In the genomic region with DNA sequence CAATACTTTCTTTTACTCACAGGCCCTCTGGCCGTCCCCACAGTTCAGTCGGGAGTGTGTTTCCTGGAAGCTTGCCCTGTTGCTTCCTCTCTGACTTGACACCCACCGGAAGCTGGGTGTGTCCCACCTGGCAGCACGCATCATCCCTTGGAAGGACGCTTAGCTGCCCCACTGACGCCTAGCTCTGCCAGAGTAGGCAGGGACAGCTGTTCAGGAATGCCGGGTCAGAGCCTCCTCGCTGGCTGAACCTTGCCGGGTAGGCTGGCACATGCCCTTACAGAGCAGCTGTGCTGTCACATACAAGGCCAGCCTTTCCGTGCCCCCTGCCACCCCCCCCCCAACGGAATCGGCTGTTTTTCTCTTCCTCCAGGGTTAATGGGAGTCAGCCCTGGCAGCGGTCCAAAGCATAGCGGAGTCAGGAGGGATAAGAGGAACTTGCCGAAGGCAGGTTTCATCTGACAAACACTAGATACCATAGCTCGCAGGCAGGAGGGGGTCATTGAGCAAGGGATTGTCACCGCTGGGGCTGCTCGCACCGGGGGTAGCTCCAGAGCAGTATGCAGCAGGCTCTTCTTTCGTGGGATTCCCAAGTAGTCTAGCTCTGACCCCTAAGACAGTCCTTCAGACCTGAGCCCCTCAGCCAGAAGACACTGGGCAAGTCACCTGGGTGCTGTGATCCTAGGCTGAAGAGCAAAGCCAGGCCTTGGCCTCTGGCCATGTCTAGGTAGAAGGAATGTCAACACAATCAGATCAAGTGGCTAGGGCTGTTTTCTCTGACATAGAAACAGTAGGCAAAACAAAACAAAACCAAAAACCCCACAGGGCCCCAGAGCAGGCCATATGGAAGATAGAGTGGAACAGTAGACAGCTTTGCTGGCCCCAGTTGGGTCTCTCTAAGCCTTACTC, we compare ENCODE assay signal across 8 mouse cellular contexts. TPM values are rescaled to one million over a fixed set of nuclear protein-coding genes. Genes with fewer than 3 reads are reported as not detected.
DNase-seq lines count a peak whose midpoint lies in the region; TF ChIP-seq lines count a peak whose summit lies in the region.

No protein-coding gene starts in this region.

- no peak for TF ChIP-seq CTCF in testis, adult 2 months (IDR thresholded peaks at IDR 0.05; ENCODE audit: control insufficient read depth, insufficient read depth, insufficient replicate concordance, low read depth, low read length)

- H3K4me1 ChIP-seq in forebrain, embryonic 10.5 days, result peaks cover 69% of the 10 kb centered on the region
- peaks cover 62% of the 10 kb centered on the region for H3K4me1 ChIP-seq in midbrain, embryonic 10.5 days
- peaks cover 5% of the 10 kb centered on the region for H3K4me1 ChIP-seq in testis, adult 2 months (ENCODE audit: control insufficient read depth, insufficient read depth, low read length)

- H3K36me3 ChIP-seq in forebrain, embryonic 10.5 days (replicated peaks), result no peaks in the 10 kb centered on the region
- no peaks in the 10 kb centered on the region for H3K36me3 ChIP-seq in midbrain, embryonic 10.5 days
- H3K36me3 ChIP-seq in testis, adult 2 months (ENCODE audit: control insufficient read depth, insufficient read depth, low read length), result no peaks in the 10 kb centered on the region

- 76% methylated on average over 20 of the region's 20 CpGs for WGBS in forebrain, embryonic 10.5 days
- WGBS in midbrain, embryonic 10.5 days, result 73% methylated on average over 20 of the region's 20 CpGs

- H3K4me3 ChIP-seq in forebrain, embryonic 10.5 days, result no peak overlapping the region
- H3K4me3 ChIP-seq in midbrain, embryonic 10.5 days, result no peak overlapping the region
- H3K4me3 ChIP-seq in testis, adult 2 months (ENCODE audit: control insufficient read depth, low read depth, low read length), result no peak overlapping the region

- intact Hi-C loops in heart, postnatal 10 days (cut with DNase I), result no loop called here

- DNase-seq in CD4-positive, CD25-positive, alpha-beta regulatory T cell, adult 2 months (ENCODE audit: low read depth, low spot score), result peak; percentile 48
- DNase-seq in adrenal gland, postnatal 10 days, result peak; percentile 86
- DNase-seq in forebrain, embryonic 10.5 days (ENCODE audit: extremely low spot score, low spot score), result no peak
- peak; percentile 63 to 78 for DNase-seq in heart, postnatal 10 days
- DNase-seq in kidney, postnatal 14 days, result peak; percentile 71
- no peak for DNase-seq in midbrain, embryonic 10.5 days (ENCODE audit: low spot score)
- DNase-seq in adipocyte (ENCODE audit: low spot score), result no peak

- H3K27ac ChIP-seq in forebrain, embryonic 10.5 days, result peak overlapping the region; percentile 94
- H3K27ac ChIP-seq in midbrain, embryonic 10.5 days (replicated peaks), result peak overlapping the region; percentile 96
- peak overlapping the region; percentile 79 for H3K27ac ChIP-seq in testis, adult 2 months (ENCODE audit: control insufficient read depth, insufficient read depth, low read depth, low read length)

- no peaks in the 10 kb centered on the region for H3K27me3 ChIP-seq in forebrain, embryonic 10.5 days (ENCODE audit: poor library complexity, severe bottlenecking)
- H3K27me3 ChIP-seq in midbrain, embryonic 10.5 days (ENCODE audit: low read depth, poor library complexity, severe bottlenecking), result no peaks in the 10 kb centered on the region
- no peaks in the 10 kb centered on the region for H3K27me3 ChIP-seq in testis, adult 2 months (ENCODE audit: control insufficient read depth, insufficient read depth, low read length)

- TF ChIP-seq POLR2A in testis, adult 2 months (IDR thresholded peaks at IDR 0.05; ENCODE audit: control insufficient read depth, low read depth, low read length), result no peak

- no peaks in the 10 kb centered on the region for H3K9me3 ChIP-seq in forebrain, embryonic 10.5 days
- H3K9me3 ChIP-seq in midbrain, embryonic 10.5 days (replicated peaks), result no peaks in the 10 kb centered on the region

RNA-seq across cellular contexts. Expression of gene Npffr1, which starts 58.9 kb away (rescaled TPM):
- total RNA-seq in adrenal gland, postnatal 10 days (2021), result under 1 TPM; 0.24 to 0.33 TPM
- polyA plus RNA-seq in forebrain, embryonic 10.5 days (2016; fragmentation: Nextera tagmentation; extraction: Ambion mirVana), result 0.05 and 0.07 TPM in 2 replicates
- total RNA-seq in heart, postnatal 10 days (2021), result under 1 TPM; 0.07 to 0.10 TPM
- 0.11 and 0.15 TPM in 2 replicates for polyA plus RNA-seq in midbrain, embryonic 10.5 days (2016; fragmentation: Nextera tagmentation; extraction: Ambion mirVana)
- polyA plus RNA-seq in testis, adult 2 months (2012; rRNA removed), result 0.62 and 0.71 TPM in 2 replicates

Comparison
In these comparisons a context has a peak if more than half of its experiments do, and no peak if none do; other contexts are left out.
1. DNase-seq: peak in CD4-positive, CD25-positive, alpha-beta regulatory T cell, adult 2 months (single experiment), adrenal gland, postnatal 10 days (single experiment), heart, postnatal 10 days (2 of 2) and kidney, postnatal 14 days (single experiment); none in forebrain, embryonic 10.5 days (single experiment), midbrain, embryonic 10.5 days (single experiment) and adipocyte (single experiment).
2. Peak in every context shown above with its lines, with median percentiles within 50 percentile points of each other: H3K27ac ChIP-seq.